Mouse (Mus musculus) CH12.LX (cell line): Measurements from ENCODE around the gene Rbm15. TPM values are rescaled to one million over a fixed set of nuclear protein-coding genes. Genes with fewer than 3 reads are reported as not detected.

Experiments used
- DNase-seq: peaks from one replicate; pipeline ENCODE4 v3.0.0-alpha.2; 2013; ENCODE audit errors: extremely low read depth
- H3K27ac ChIP-seq: 2 replicates; pipeline ENCODE4 v1.5.1; 2012; ENCODE audit warnings: low read depth, mild to moderate bottlenecking, control low read depth, moderate library complexity; ENCODE audit not compliant: insufficient read depth
- H3K27me3 ChIP-seq: replicated peaks from 2 replicates; pipeline ENCODE3; 2012; ENCODE audit warnings: inconsistent platforms
- H3K36me3 ChIP-seq, 2 experiments: replicated peaks in 1 of 2; 2 replicates each; pipeline versions ENCODE3 to v1.6.1; 2012; ENCODE audit warnings: inconsistent platforms in 1 of 2, low read length in 1 of 2, mild to moderate bottlenecking in 1 of 2, mixed read lengths in 1 of 2, moderate library complexity in 1 of 2; ENCODE audit not compliant: control insufficient read depth in 1 of 2, insufficient read depth in 1 of 2
- H3K4me1 ChIP-seq, 2 experiments: 2 replicates each; pipeline ENCODE4 v1.6.1; 2012; ENCODE audit warnings: inconsistent platforms in 1 of 2, moderate library complexity in 1 of 2; ENCODE audit not compliant: insufficient read depth in 2 of 2, control insufficient read depth in 1 of 2
- H3K4me2 ChIP-seq: 2 replicates; pipeline ENCODE4 v1.6.1; 2012; ENCODE audit warnings: low read depth, mild to moderate bottlenecking, control low read depth; ENCODE audit not compliant: poor library complexity, insufficient read depth, severe bottlenecking
- H3K4me3 ChIP-seq, 3 experiments: fragments of 150-350 bp in 1 of 3; sonication (generic) in 1 of 3; replicated peaks in 1 of 3; 2 replicates each; pipeline versions ENCODE3 to v1.5.1; 2011 to 2012; ENCODE audit warnings: low read depth in 2 of 3, low read length in 2 of 3, mild to moderate bottlenecking in 2 of 3, moderate library complexity in 2 of 3, control low read depth in 1 of 3, improper control_type of control experiment in 1 of 3, inconsistent platforms in 1 of 3, mixed read lengths in 1 of 3; ENCODE audit not compliant: poor library complexity in 1 of 3
- H3K79me2 ChIP-seq: replicated peaks from 2 replicates; pipeline ENCODE4 v1.6.1; 2012; ENCODE audit warnings: mild to moderate bottlenecking, moderate library complexity; ENCODE audit not compliant: control insufficient read depth, poor library complexity, insufficient read depth, severe bottlenecking; ENCODE audit errors: extremely low read depth
- H3K9ac ChIP-seq: 2 replicates; pipeline ENCODE4 v1.6.1; 2012; ENCODE audit warnings: low read depth, mild to moderate bottlenecking, control low read depth, moderate library complexity; ENCODE audit not compliant: insufficient read depth
- H3K9me3 ChIP-seq: replicated peaks from 2 replicates; pipeline ENCODE3; 2012; ENCODE audit warnings: low read length, inconsistent platforms, mixed read lengths
- BHLHE40 ChIP-seq: IDR thresholded peaks from 2 replicates; pipeline ENCODE4 v1.6.1; 2011; ENCODE audit warnings: mild to moderate bottlenecking, low read depth, low read length, improper control_type of control experiment
- CHD1 ChIP-seq: IDR thresholded peaks from 2 replicates; pipeline ENCODE4 v1.6.1; 2012; ENCODE audit warnings: low read depth, low read length, improper control_type of control experiment, inconsistent platforms
- CHD2 ChIP-seq: IDR thresholded peaks from 2 replicates; pipeline ENCODE4 v1.6.1; 2011; ENCODE audit warnings: low read length, improper control_type of control experiment
- CTCF ChIP-seq, 2 experiments: IDR thresholded peaks in 1 of 2; conservative IDR thresholded peaks in 1 of 2; 2 replicates each; pipeline ENCODE4 v1.5.1; 2011 to 2012; ENCODE audit warnings: low read depth in 2 of 2, low read length in 2 of 2, improper control_type of control experiment in 1 of 2, inconsistent platforms in 1 of 2, mild to moderate bottlenecking in 1 of 2, moderate library complexity in 1 of 2
- E2F4 ChIP-seq: IDR thresholded peaks from 2 replicates; pipeline ENCODE4 v1.6.1; 2011; ENCODE audit warnings: low read depth, low read length, improper control_type of control experiment; ENCODE audit not compliant: insufficient replicate concordance
- ELF1 ChIP-seq: IDR thresholded peaks from 2 replicates; pipeline ENCODE4 v1.6.1; 2014; ENCODE audit warnings: low read depth, mild to moderate bottlenecking, inconsistent platforms, low read length, improper control_type of control experiment
- EP300 ChIP-seq: IDR thresholded peaks from 2 replicates; pipeline ENCODE4 v1.6.1; 2011; ENCODE audit warnings: low read length, improper control_type of control experiment
- ETS1 ChIP-seq: conservative IDR thresholded peaks from 2 replicates; pipeline ENCODE4 v1.6.1; 2012; ENCODE audit warnings: low read depth, mild to moderate bottlenecking, inconsistent platforms, low read length, improper control_type of control experiment, moderate library complexity
- GABPA ChIP-seq: IDR thresholded peaks from 2 replicates; pipeline ENCODE4 v1.6.1; 2012; ENCODE audit warnings: low read depth, low read length, improper control_type of control experiment, inconsistent platforms; ENCODE audit not compliant: insufficient replicate concordance
- HCFC1 ChIP-seq: IDR thresholded peaks from 2 replicates; pipeline ENCODE4 v1.6.1; 2012; ENCODE audit warnings: low read depth, mild to moderate bottlenecking, inconsistent platforms, low read length, improper control_type of control experiment
- IRF4 ChIP-seq: IDR thresholded peaks from 2 replicates; pipeline ENCODE4 v1.6.1; 2014; ENCODE audit warnings: low read depth, mild to moderate bottlenecking, inconsistent platforms, low read length, improper control_type of control experiment
- JUN ChIP-seq: IDR thresholded peaks from 2 replicates; pipeline ENCODE4 v1.6.1; 2011; ENCODE audit warnings: low read depth, mild to moderate bottlenecking, low read length, improper control_type of control experiment, moderate library complexity; ENCODE audit not compliant: insufficient read depth
- JUND ChIP-seq: conservative IDR thresholded peaks from 2 replicates; pipeline ENCODE4 v1.6.1; 2011; ENCODE audit warnings: low read depth, low read length, improper control_type of control experiment
- KAT2A ChIP-seq: IDR thresholded peaks from 2 replicates; pipeline ENCODE4 v1.6.1; 2012; ENCODE audit warnings: low read length, improper control_type of control experiment, inconsistent platforms; ENCODE audit not compliant: insufficient replicate concordance
- MAFK ChIP-seq: IDR thresholded peaks from 2 replicates; pipeline ENCODE4 v1.6.1; 2011; ENCODE audit warnings: low read length, improper control_type of control experiment; ENCODE audit not compliant: insufficient replicate concordance
- MAX ChIP-seq: IDR thresholded peaks from 2 replicates; pipeline ENCODE4 v1.6.1; 2011; ENCODE audit warnings: low read length, improper control_type of control experiment
- MAZ ChIP-seq: IDR thresholded peaks from 2 replicates; pipeline ENCODE4 v1.6.1; 2012; ENCODE audit warnings: low read depth, mild to moderate bottlenecking, inconsistent platforms, low read length, improper control_type of control experiment, moderate library complexity
- MEF2A ChIP-seq: IDR thresholded peaks from 2 replicates; pipeline ENCODE4 v1.6.1; 2014; ENCODE audit warnings: low read depth, mild to moderate bottlenecking, inconsistent platforms, low read length, improper control_type of control experiment, borderline replicate concordance
- MXI1 ChIP-seq: IDR thresholded peaks from 2 replicates; pipeline ENCODE4 v1.6.1; 2011; ENCODE audit warnings: mild to moderate bottlenecking, low read depth, low read length, improper control_type of control experiment
- MYC ChIP-seq: IDR thresholded peaks from 2 replicates; pipeline ENCODE4 v1.6.1; 2011; ENCODE audit warnings: low read depth, mild to moderate bottlenecking, improper control_type of control experiment, low read length
- NELFE ChIP-seq: IDR thresholded peaks from 2 replicates; pipeline ENCODE4 v1.6.1; 2011; ENCODE audit warnings: low read depth, low read length, improper control_type of control experiment
- NRF1 ChIP-seq: IDR thresholded peaks from 2 replicates; pipeline ENCODE4 v1.6.1; 2014; ENCODE audit warnings: low read depth, mild to moderate bottlenecking, inconsistent platforms, low read length, improper control_type of control experiment, moderate library complexity
- PAX5 ChIP-seq: IDR thresholded peaks from 2 replicates; pipeline ENCODE4 v1.6.1; 2012; ENCODE audit warnings: low read length, inconsistent platforms, mixed read lengths
- POLR2A ChIP-seq: IDR thresholded peaks from 2 replicates; pipeline ENCODE4 v1.6.1; 2011; ENCODE audit warnings: low read depth, mild to moderate bottlenecking, improper control_type of control experiment, low read length
- POLR2AphosphoS2 ChIP-seq: IDR thresholded peaks from 2 replicates; pipeline ENCODE4 v1.6.1; 2011; ENCODE audit warnings: low read depth, low read length, improper control_type of control experiment
- RAD21 ChIP-seq: IDR thresholded peaks from 2 replicates; pipeline ENCODE4 v1.6.1; 2011; ENCODE audit warnings: low read depth, mild to moderate bottlenecking, low read length, improper control_type of control experiment, moderate library complexity
- RCOR1 ChIP-seq: conservative IDR thresholded peaks from 2 replicates; pipeline ENCODE4 v1.6.1; 2012; ENCODE audit warnings: low read depth, mild to moderate bottlenecking, inconsistent platforms, low read length, improper control_type of control experiment
- SIN3A ChIP-seq: IDR thresholded peaks from 2 replicates; pipeline ENCODE4 v1.6.1; 2012; ENCODE audit warnings: low read length, improper control_type of control experiment, inconsistent platforms
- SMC3 ChIP-seq: IDR thresholded peaks from 2 replicates; pipeline ENCODE4 v1.6.1; 2011; ENCODE audit warnings: low read depth, low read length, improper control_type of control experiment
- TBP ChIP-seq: conservative IDR thresholded peaks from 2 replicates; pipeline ENCODE4 v1.6.1; 2011; ENCODE audit warnings: low read depth, low read length, improper control_type of control experiment
- TCF12 ChIP-seq: IDR thresholded peaks from 2 replicates; pipeline ENCODE4 v1.6.1; 2014; ENCODE audit warnings: low read depth, mild to moderate bottlenecking, inconsistent platforms, low read length, improper control_type of control experiment
- UBTF ChIP-seq: IDR thresholded peaks from 2 replicates; pipeline ENCODE4 v1.6.1; 2012; ENCODE audit warnings: low read depth, mild to moderate bottlenecking, inconsistent platforms, low read length, improper control_type of control experiment, moderate library complexity
- USF1 ChIP-seq: IDR thresholded peaks from 2 replicates; pipeline ENCODE4 v1.6.1; 2014; ENCODE audit warnings: low read depth, mild to moderate bottlenecking, inconsistent platforms, low read length, improper control_type of control experiment
- USF2 ChIP-seq: conservative IDR thresholded peaks from 2 replicates; pipeline ENCODE4 v1.6.1; 2011; ENCODE audit warnings: low read depth, low read length, improper control_type of control experiment
- ZC3H11A ChIP-seq: IDR thresholded peaks from 2 replicates; pipeline ENCODE4 v1.6.1; 2012; ENCODE audit warnings: low read depth, mild to moderate bottlenecking, inconsistent platforms, low read length, improper control_type of control experiment
- ZKSCAN1 ChIP-seq: IDR thresholded peaks from 2 replicates; pipeline ENCODE4 v1.6.1; 2012; ENCODE audit warnings: low read depth, inconsistent platforms, low read length, improper control_type of control experiment, borderline replicate concordance
- ZMIZ1 ChIP-seq: IDR thresholded peaks from 2 replicates; pipeline ENCODE4 v1.6.1; 2012; ENCODE audit warnings: low read depth, mild to moderate bottlenecking, inconsistent platforms, low read length, improper control_type of control experiment
- ZNF384 ChIP-seq: IDR thresholded peaks from 2 replicates; pipeline ENCODE4 v1.6.1; 2012; ENCODE audit warnings: low read depth, low read length, improper control_type of control experiment, inconsistent platforms
- dilution Hi-C: fragments of 300-500 bp; cut with MboI; formaldehyde crosslinking; loops from 2 replicates; pipeline ENCODE4 v1.14.3; 2020; ENCODE audit warnings: low sequenced_read_pairs; ENCODE audit not compliant: extremely low pct_unique_long_range_greater_than_20kb, extremely low pct_ligation_motif_present
- in situ Hi-C: fragments of 300-500 bp; cut with MboI; formaldehyde crosslinking; loops from 3 replicates; pipeline ENCODE4 v1.14.3; 2019; ENCODE audit warnings: low sequenced_read_pairs, low pct_ligation_motif_present, low pct_unique_long_range_greater_than_20kb, mixed read lengths
- polyA plus RNA-seq: library from polyadenylated mRNA; unstranded; fragments of >175 nt; gene quantifications from 2 replicates; pipeline ENCODE4 v1.2.1, GENCODE M21; 2012; ENCODE audit warnings: low read depth; ENCODE audit not compliant: insufficient read length
- total RNA-seq, 2 experiments: library from RNA; depleted of rRNA; stranded (reverse); fragments of 300-350 nt in 1 of 2; fragments of >200 nt in 1 of 2; gene quantifications; 2 replicates each; pipeline ENCODE4 v1.2.3; 2012 to 2014

Rbm15 gene
- total and polyA plus RNA-seq, 3 experiments: 15.2 to 26.0 (median 17.2) TPM

GRCm38 (mm10) chr3:107278479-107279269, 54.8 kb downstream of the Rbm15 start, which contains the start of gene Lamtor5:
TSS of gene Lamtor5 (plus strand) at chr3:107278858.
- Histone ChIP-seq H3K4me3 (peak within 1 kb of the TSS; percentile 79 to 93 (median 84)), H3K9me3 (no peaks in the 10 kb centered on the region), H3K27me3 (no peaks in the 10 kb centered on the region), H3K4me2 (peak within 1 kb of the TSS; percentile 94), H3K4me1 (peaks cover 0 to 14% of the 10 kb centered on the region in 2 experiments; a peak in 3 of 4 replicates), H3K79me2 (peaks cover 9% of the 10 kb centered on the region), H3K9ac (peak within 1 kb of the TSS; percentile 59), H3K27ac (0 out of 2 replicates have a peak within 1 kb of the TSS, but pooled peaks have one; percentile 0), H3K36me3 (peaks cover 13 to 22% of the 10 kb centered on the region in 2 experiments)
- in situ Hi-C loops: no loop called here
- peak; percentile 88 for DNase-seq
- TF ChIP-seq JUN (no peak), TCF12 (peak; percentile 67; the same call in 1 of the 2 replicates), KAT2A (peak; percentile 77; the same call in 1 of the 2 replicates), MYC (0 out of 2 replicates have a peak, but pooled peaks have one; percentile 17), ZMIZ1 (0 out of 2 replicates have a peak, but pooled peaks have one; percentile 41), HCFC1 (peak; percentile 88), POLR2A (peak; percentile 63; the same call in 1 of the 2 replicates), PAX5 (no peak), MEF2A (peak; percentile 63; the same call in 1 of the 2 replicates), IRF4 (peak; percentile 45; the same call in 1 of the 2 replicates), TBP (no peak), CTCF (conservative IDR thresholded peaks at IDR 0.05 in 1 of 2, IDR thresholded peaks at IDR 0.05 in 1 of 2; ENCODE audit: low read depth in 2 of 2, low read length in 2 of 2) (no peak), USF1 (peak; percentile 97), GABPA (no peak), MAZ (no peak), BHLHE40 (peak; percentile 95), MAFK (no peak), RCOR1 (no peak), E2F4 (0 out of 2 replicates have a peak, but pooled peaks have one; percentile 52), ZC3H11A (no peak), MXI1 (peak; percentile 44), SMC3 (no peak), SIN3A (peak; percentile 92), CHD2 (0 out of 2 replicates have a peak, but pooled peaks have one; percentile 18), RAD21 (no peak), NELFE (peak; percentile 70), ETS1 (no peak), ELF1 (peak; percentile 98), ZNF384 (no peak), EP300 (no peak), USF2 (peak; percentile 95), MAX (peak; percentile 85; the same call in 1 of the 2 replicates), JUND (no peak), NRF1 (peak; percentile 20; the same call in 1 of the 2 replicates), POLR2AphosphoS2 (no peak), ZKSCAN1 (no peak), CHD1 (no peak), UBTF (no peak)
- dilution Hi-C loops: no loop called here
